Mouse (Mus musculus) heart, embryonic 12.5 days (tissue): ENCODE results near the gene Notch2. TPM values are rescaled to one million over a fixed set of nuclear protein-coding genes. Genes with fewer than 3 reads are reported as not detected.

ENCODE experiments used
- ATAC-seq: fragments of 200-750 bp; cut with Nextera tagmentation; 2 replicates; pipeline ENCODE4 v1.8.0; 2017; ENCODE audit warnings: moderate TSS enrichment, moderate library complexity; ENCODE audit not compliant: insufficient number of reproducible peaks, low FRiP score
- H3K27ac ChIP-seq: fragments of 300-500 bp; sonication (generic); 2 replicates; pipeline ENCODE4 v1.5.1; 2016; ENCODE audit warnings: mild to moderate bottlenecking, moderate library complexity; ENCODE audit not compliant: poor library complexity, severe bottlenecking
- H3K27me3 ChIP-seq: fragments of 300-500 bp; sonication (generic); replicated peaks from 2 replicates; pipeline ENCODE4 v1.6.1; 2016; ENCODE audit warnings: mild to moderate bottlenecking, moderate library complexity
- H3K36me3 ChIP-seq: fragments of 300-500 bp; sonication (generic); 2 replicates; pipeline ENCODE4 v1.6.1; 2016; ENCODE audit warnings: mild to moderate bottlenecking, moderate library complexity
- H3K4me1 ChIP-seq: fragments of 300-500 bp; sonication (generic); replicated peaks from 2 replicates; pipeline ENCODE4 v1.6.1; 2016; ENCODE audit warnings: mild to moderate bottlenecking
- H3K4me2 ChIP-seq: fragments of 300-500 bp; sonication (generic); 2 replicates; pipeline ENCODE4 v1.6.1; 2016; ENCODE audit warnings: mild to moderate bottlenecking, moderate library complexity
- H3K4me3 ChIP-seq: fragments of 300-500 bp; sonication (generic); 2 replicates; pipeline ENCODE4 v1.5.1; 2016; ENCODE audit warnings: mild to moderate bottlenecking
- H3K9ac ChIP-seq: fragments of 300-500 bp; sonication (generic); 2 replicates; pipeline ENCODE4 v1.6.1; 2016; ENCODE audit warnings: mild to moderate bottlenecking, moderate library complexity
- H3K9me3 ChIP-seq: fragments of 300-500 bp; sonication (generic); replicated peaks from 2 replicates; pipeline ENCODE4 v1.6.1; 2016; ENCODE audit warnings: mild to moderate bottlenecking, moderate library complexity
- WGBS: fragments of 180-500 bp; shearing (Covaris S2); methylation state at CpG from one replicate; pipeline ENCODE4 v1.1.7; 2016; 5-methylcytosine and 5-hydroxymethylcytosine counted together
- polyA plus RNA-seq: library from polyadenylated mRNA; unstranded; fragments of >200 nt; fragmentation: Nextera tagmentation; extraction: Ambion mirVana; gene quantifications from 2 replicates; pipeline ENCODE4 v1.2.1, GENCODE M21; 2016

Gene Notch2
- polyA plus RNA-seq, 1 experiment from 2014 or later, result 16.7 TPM

GRCm38 (mm10) chr3:98104851-98105471 is 91.6 kb downstream of the Notch2 start:
- Histone ChIP-seq H3K4me3 (no peak overlapping the region), H3K9me3 (peaks cover 13% of the 10 kb centered on the region), H3K36me3 (peaks cover 87% of the 10 kb centered on the region), H3K27ac (peak overlapping the region; percentile 45), H3K27me3 (no peaks in the 10 kb centered on the region), H3K9ac (no peak overlapping the region), H3K4me1 (no peaks in the 10 kb centered on the region), H3K4me2 (no peak overlapping the region)
- no peak for ATAC-seq
- WGBS, result 60% methylated on average over 9 of the region's 9 CpGs

DNA sequence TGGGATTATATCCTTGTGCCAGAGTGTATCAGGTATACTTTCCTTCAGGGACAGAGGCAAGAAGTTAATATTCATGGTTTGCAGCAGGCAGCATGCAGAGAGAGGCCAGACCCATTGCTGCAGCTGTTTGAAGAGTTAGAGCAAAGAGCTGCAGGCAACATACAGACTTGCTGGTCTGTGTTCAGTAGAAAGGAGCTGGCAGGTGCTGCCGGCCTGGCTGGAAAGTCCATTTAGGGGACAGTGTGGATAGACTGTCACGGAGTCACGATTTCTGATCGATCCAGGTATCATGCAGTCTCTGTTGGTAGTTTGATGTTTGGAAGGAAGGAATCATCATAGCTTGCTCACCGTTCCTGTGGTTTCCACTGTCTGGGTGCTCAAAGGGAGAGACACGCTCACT is 92.2 kb downstream of the Notch2 start:
- no peaks in the 10 kb centered on the region for H3K4me1 ChIP-seq
- H3K9ac ChIP-seq, result no peak overlapping the region
- ATAC-seq, result no peak
- WGBS, result 87% methylated on average over 6 of the region's 6 CpGs
- no peaks in the 10 kb centered on the region for H3K27me3 ChIP-seq
- H3K4me2 ChIP-seq, result no peak overlapping the region
- H3K27ac ChIP-seq, result peak overlapping the region; percentile 45
- peaks cover 13% of the 10 kb centered on the region for H3K9me3 ChIP-seq
- H3K36me3 ChIP-seq, result peaks cover 82% of the 10 kb centered on the region
- H3K4me3 ChIP-seq, result no peak overlapping the region

GRCm38 (mm10) chr3:98106115-98106514 is 92.8 kb downstream of the Notch2 start:
- Histone ChIP-seq H3K4me3 (no peak overlapping the region), H3K27me3 (no peaks in the 10 kb centered on the region), H3K9me3 (peaks cover 13% of the 10 kb centered on the region), H3K36me3 (peaks cover 78% of the 10 kb centered on the region), H3K9ac (no peak overlapping the region), H3K4me1 (no peaks in the 10 kb centered on the region), H3K27ac (peak overlapping the region; percentile 45), H3K4me2 (no peak overlapping the region)
- WGBS, result 73% methylated on average over 4 of the region's 4 CpGs
- ATAC-seq, result no peak

DNA sequence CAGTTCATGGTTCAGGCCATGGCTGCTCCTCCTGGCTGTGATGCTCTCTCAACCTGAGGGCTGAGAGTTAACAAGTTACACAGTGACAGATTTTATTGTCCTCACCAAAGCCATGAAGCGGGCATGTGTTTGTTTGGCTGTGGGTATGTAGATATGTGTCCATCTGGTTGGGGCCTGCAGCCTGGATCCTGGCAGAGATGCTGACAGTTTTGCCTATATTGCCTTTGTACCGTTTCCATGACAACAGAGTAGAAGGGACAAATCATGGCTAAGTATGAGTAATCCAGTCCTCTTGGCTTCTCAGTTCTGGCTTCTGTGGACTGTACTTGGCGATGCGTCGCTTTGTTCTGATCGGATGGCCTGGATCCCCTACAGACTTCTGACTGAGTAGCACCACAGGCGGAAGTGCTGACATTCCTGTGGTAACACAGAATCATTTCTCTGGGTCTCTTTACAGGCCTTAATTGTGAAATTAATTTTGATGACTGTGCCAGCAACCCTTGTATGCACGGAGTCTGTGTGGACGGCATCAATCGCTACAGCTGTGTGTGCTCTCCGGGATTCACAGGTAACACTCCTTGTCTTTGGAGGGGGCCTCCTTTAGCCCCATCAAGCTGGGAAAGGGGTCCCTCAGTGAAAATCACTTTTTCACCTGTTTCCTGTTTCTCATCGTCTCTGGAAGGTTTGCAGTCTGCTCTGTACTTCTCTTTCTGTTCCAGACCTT is 93.4 kb downstream of the Notch2 start:
- no peak overlapping the region for H3K27ac ChIP-seq
- 86% methylated on average over 12 of the region's 12 CpGs for WGBS
- no peak overlapping the region for H3K9ac ChIP-seq
- no peak overlapping the region for H3K4me3 ChIP-seq
- H3K27me3 ChIP-seq, result no peaks in the 10 kb centered on the region
- peaks cover 78% of the 10 kb centered on the region for H3K36me3 ChIP-seq
- peaks cover 13% of the 10 kb centered on the region for H3K9me3 ChIP-seq
- ATAC-seq, result no peak
- no peaks in the 10 kb centered on the region for H3K4me1 ChIP-seq
- no peak overlapping the region for H3K4me2 ChIP-seq

DNA sequence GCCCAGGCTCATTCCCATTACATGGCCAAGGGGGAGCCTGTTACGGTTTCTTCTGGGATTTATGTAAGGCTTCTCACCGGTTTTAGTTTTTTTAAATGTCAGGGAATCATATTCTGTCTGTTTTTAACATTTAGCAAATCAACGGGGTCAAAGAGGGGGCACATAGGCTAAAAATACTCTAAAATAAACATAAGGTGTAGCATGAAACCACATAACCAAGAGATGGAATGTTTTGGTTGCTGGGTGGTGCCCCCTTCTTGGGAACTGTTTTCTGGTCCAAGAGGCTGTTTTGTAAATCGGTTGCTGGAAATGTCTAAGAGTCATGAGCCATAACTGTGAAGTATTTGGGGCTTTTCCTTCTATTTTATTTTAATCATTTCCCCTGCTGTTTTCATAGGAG is 95.1 kb downstream of the Notch2 start:
- ATAC-seq, result no peak
- Histone ChIP-seq H3K36me3 (peaks cover 78% of the 10 kb centered on the region), H3K4me2 (no peak overlapping the region), H3K9me3 (no peaks in the 10 kb centered on the region), H3K27ac (no peak overlapping the region), H3K4me3 (no peak overlapping the region), H3K27me3 (no peaks in the 10 kb centered on the region), H3K9ac (no peak overlapping the region), H3K4me1 (no peaks in the 10 kb centered on the region)
- 83% methylated on average over 4 of the region's 4 CpGs for WGBS

DNA sequence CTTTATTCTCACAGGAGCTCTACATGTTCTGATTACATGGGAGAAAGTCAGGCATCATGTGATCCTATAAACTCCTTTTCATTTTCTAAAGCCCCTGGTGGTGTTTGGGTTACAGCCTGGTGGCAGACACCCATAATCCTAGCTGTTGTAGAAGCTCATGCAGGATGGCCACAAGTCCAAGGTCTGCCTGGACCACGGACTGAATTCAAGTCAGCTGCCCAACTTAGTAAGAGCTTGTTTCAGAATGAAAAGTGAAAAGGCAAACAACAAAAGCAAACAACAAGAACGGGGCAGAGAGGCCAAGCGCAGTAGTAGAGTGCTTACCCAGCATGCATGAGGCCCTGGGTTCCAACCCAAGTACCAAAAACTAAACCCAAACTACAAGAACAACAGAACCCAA is 95.5 kb downstream of the Notch2 start:
- WGBS, result 91% methylated on average over 3 of the region's 3 CpGs
- peaks cover 78% of the 10 kb centered on the region for H3K36me3 ChIP-seq

GRCm38 (mm10) chr3:98110610-98111009 is 97.3 kb downstream of the Notch2 start:
- H3K27me3 ChIP-seq, result no peaks in the 10 kb centered on the region
- no peaks in the 10 kb centered on the region for H3K4me1 ChIP-seq
- no peak overlapping the region for H3K4me3 ChIP-seq
- peaks cover 77% of the 10 kb centered on the region for H3K36me3 ChIP-seq
- no peak overlapping the region for H3K9ac ChIP-seq
- 92% methylated on average over 4 of the region's 4 CpGs for WGBS
- no peak overlapping the region for H3K4me2 ChIP-seq
- no peak for ATAC-seq
- no peaks in the 10 kb centered on the region for H3K9me3 ChIP-seq
- H3K27ac ChIP-seq, result no peak overlapping the region

More for the DNA sequence above, 95.5 kb downstream of the Notch2 start:
- Histone ChIP-seq H3K9me3 (no peaks in the 10 kb centered on the region), H3K4me1 (no peaks in the 10 kb centered on the region), H3K27ac (no peak overlapping the region), H3K4me2 (no peak overlapping the region), H3K9ac (no peak overlapping the region), H3K27me3 (no peaks in the 10 kb centered on the region), H3K4me3 (no peak overlapping the region)
- no peak for ATAC-seq

DNA sequence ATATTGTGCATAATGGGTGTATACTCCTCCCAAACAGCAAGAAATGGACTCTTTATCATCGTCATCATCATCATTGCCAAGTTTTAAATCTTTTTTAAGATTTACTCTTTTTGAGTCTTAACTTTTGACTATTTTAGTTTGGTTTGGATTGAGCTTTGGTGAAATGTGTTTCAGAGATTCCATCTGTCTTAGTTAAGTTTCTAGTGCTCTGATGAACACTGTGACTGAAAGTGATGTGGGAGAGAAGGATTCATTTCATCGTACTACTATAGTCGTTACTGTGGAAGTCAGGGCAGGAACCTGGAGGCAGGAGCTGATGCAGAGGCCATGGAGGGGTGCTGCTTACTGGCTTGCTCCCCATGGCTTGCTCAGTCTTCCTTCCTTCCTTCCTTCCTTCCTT is 104.9 kb downstream of the Notch2 start:
- Histone ChIP-seq H3K4me1 (no peaks in the 10 kb centered on the region), H3K4me2 (no peak overlapping the region), H3K9ac (no peak overlapping the region), H3K36me3 (peaks cover 88% of the 10 kb centered on the region), H3K27me3 (no peaks in the 10 kb centered on the region), H3K9me3 (no peaks in the 10 kb centered on the region), H3K4me3 (no peak overlapping the region), H3K27ac (no peak overlapping the region)
- WGBS, result 85% methylated on average over 3 of the region's 3 CpGs
- ATAC-seq, result no peak

DNA sequence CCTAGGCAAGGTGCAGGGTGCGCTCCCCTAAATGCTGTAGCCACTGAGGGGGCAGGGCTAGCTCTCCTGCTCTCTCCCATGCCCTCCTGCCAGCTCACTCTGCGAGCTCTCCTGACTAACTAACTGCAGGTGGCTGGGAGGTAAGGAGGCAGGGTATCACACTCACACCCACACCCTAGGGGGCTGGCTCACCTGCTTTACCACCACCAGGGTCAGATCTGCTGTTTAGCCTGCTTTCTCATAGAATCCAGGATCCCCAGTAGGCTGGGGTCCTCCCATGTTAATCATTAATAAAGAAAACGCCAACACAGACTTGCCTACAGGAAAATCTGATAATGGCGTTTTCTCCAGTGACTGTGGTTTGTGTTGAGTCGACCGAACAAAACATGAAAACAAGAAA is 106.0 kb downstream of the Notch2 start:
- H3K27me3 ChIP-seq, result no peaks in the 10 kb centered on the region
- H3K4me1 ChIP-seq, result no peaks in the 10 kb centered on the region
- peaks cover 89% of the 10 kb centered on the region for H3K36me3 ChIP-seq
- no peak overlapping the region for H3K9ac ChIP-seq
- no peak for ATAC-seq
- no peak overlapping the region for H3K4me2 ChIP-seq
- no peak overlapping the region for H3K4me3 ChIP-seq
- H3K9me3 ChIP-seq, result no peaks in the 10 kb centered on the region
- no peak overlapping the region for H3K27ac ChIP-seq
- 83% methylated on average over 6 of the region's 6 CpGs for WGBS

GRCm38 (mm10) chr3:98120884-98121283 is 107.6 kb downstream of the Notch2 start:
- no peak overlapping the region for H3K9ac ChIP-seq
- no peak overlapping the region for H3K27ac ChIP-seq
- ATAC-seq, result no peak
- 0 out of 2 replicates have a peak, but pooled peaks cover 4% of the 10 kb centered on the region for H3K4me1 ChIP-seq
- H3K27me3 ChIP-seq, result no peaks in the 10 kb centered on the region
- H3K4me3 ChIP-seq, result no peak overlapping the region
- no peak overlapping the region for H3K4me2 ChIP-seq
- H3K9me3 ChIP-seq, result no peaks in the 10 kb centered on the region
- WGBS, result 82% methylated on average over 6 of the region's 6 CpGs
- peaks cover 90% of the 10 kb centered on the region for H3K36me3 ChIP-seq

GRCm38 (mm10) chr3:98127775-98128174 is 114.4 kb downstream of the Notch2 start:
- no peak for ATAC-seq
- Histone ChIP-seq H3K36me3 (peaks cover 85% of the 10 kb centered on the region), H3K27me3 (no peaks in the 10 kb centered on the region), H3K4me2 (no peak overlapping the region), H3K9me3 (no peaks in the 10 kb centered on the region), H3K9ac (no peak overlapping the region), H3K27ac (no peak overlapping the region), H3K4me1 (peaks cover 10% of the 10 kb centered on the region), H3K4me3 (no peak overlapping the region)
- 94% methylated on average over 2 of the region's 2 CpGs for WGBS
